Mouse (Mus musculus) small intestine, adult 2 months (tissue): Measurements from ENCODE around the gene Rpl7l1. TPM values are rescaled to one million over a fixed set of nuclear protein-coding genes. Genes with fewer than 3 reads are reported as not detected.
"Not testable (repeated sequence)": the region's sequence is repeated elsewhere in the genome, so short reads cannot be mapped to it uniquely, and the experiment has no call there.

Experiments
- H3K27ac ChIP-seq: fragments of 200-500 bp; 2 replicates; pipeline ENCODE4 v1.5.1; 2012; ENCODE audit warnings: low read depth, low read length, control low read depth, inconsistent platforms; ENCODE audit not compliant: insufficient read depth
- H3K27me3 ChIP-seq: fragments of 200-500 bp; 2 replicates; pipeline ENCODE4 v1.6.1; 2012; ENCODE audit warnings: mild to moderate bottlenecking, moderate library complexity, low read length, inconsistent platforms; ENCODE audit not compliant: control insufficient read depth, insufficient read depth
- H3K36me3 ChIP-seq: fragments of 200-500 bp; 2 replicates; pipeline ENCODE4 v1.6.1; 2012; ENCODE audit warnings: mild to moderate bottlenecking, low read length, control low read depth, inconsistent platforms; ENCODE audit not compliant: control insufficient read depth, insufficient read depth
- H3K4me1 ChIP-seq: fragments of 200-500 bp; 2 replicates; pipeline ENCODE4 v1.6.1; 2012; ENCODE audit warnings: low read length, inconsistent platforms, mixed read lengths; ENCODE audit not compliant: control insufficient read depth, insufficient read depth, insufficient read length
- H3K4me3 ChIP-seq: fragments of 200-500 bp; 2 replicates; pipeline ENCODE4 v1.5.1; 2012; ENCODE audit warnings: low read depth, mild to moderate bottlenecking, control low read depth, inconsistent platforms, low read length, moderate library complexity
- CTCF ChIP-seq: fragments of 200-500 bp; IDR thresholded peaks from 2 replicates; pipeline ENCODE4 v1.5.1; 2012; ENCODE audit warnings: low read depth, mild to moderate bottlenecking, control low read depth, inconsistent platforms, low read length, moderate library complexity, mixed read lengths; ENCODE audit not compliant: insufficient replicate concordance, insufficient read length; ENCODE audit errors: extremely low read depth
- POLR2A ChIP-seq: fragments of 200-500 bp; IDR thresholded peaks from 2 replicates; pipeline ENCODE4 v1.6.1; 2012; ENCODE audit warnings: low read depth, mild to moderate bottlenecking, control low read depth, inconsistent platforms, low read length, moderate library complexity
- WGBS: fragments of 180-500 bp; shearing (Covaris S2); methylation state at CpG from one replicate; pipeline ENCODE4 v1.1.7; 2018; 5-methylcytosine and 5-hydroxymethylcytosine counted together
- polyA plus RNA-seq: library from polyadenylated mRNA; depleted of rRNA; stranded (reverse); fragments of >200 nt; gene quantifications from 2 replicates; pipeline ENCODE4 v1.2.3, GENCODE M21; 2012

Gene Rpl7l1
- polyA plus RNA-seq, 1 experiment = 7.4 TPM

DNA sequence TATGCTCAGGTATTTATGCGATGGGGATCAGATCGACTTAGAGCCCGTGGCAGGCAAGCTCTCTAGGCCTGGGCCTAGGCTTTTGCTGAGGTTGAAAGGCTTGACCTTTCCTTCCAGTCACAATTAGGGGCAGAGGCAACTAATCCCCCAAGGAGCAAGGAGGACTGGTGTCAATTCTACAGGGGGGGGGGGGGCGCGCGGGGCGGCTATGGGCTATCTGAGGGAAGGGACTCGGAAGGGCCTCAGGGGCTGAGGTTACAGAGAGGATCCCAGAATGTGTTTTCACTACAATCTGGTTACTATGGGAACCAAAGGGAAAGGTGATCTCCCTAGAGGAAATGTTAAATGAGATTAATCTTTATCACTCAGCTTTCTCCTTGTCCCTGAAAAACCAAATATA lies 14.9 kb upstream of the Rpl7l1 start:
- 81% methylated on average over 8 of the region's 8 CpGs for WGBS
- Histone ChIP-seq H3K27me3 (no peaks in the 10 kb centered on the region), H3K27ac (no peak overlapping the region), H3K4me3 (no peak overlapping the region), H3K36me3 (peaks cover 26% of the 10 kb centered on the region), H3K4me1 (no peaks in the 10 kb centered on the region)
- TF ChIP-seq CTCF (no peak), POLR2A (no peak)

DNA sequence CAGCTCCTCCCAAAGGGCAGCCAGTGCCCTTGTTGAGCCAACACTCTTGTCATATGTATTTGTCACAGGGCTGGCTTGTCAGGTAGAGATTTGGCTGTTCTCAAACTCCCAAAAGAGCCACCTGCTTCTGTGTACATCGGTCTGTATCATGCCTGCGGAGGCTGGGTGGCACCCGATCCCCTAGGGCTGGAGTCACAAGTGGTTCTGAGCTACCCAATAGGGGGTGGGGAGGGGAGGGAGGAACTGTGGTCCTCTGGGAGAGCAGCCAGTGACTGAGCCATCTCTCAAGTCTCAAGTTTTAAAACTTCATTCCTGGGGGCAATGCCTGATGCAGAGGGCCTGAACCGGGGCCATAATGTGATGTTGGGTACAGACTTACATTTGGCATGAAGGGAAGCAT lies 14.3 kb upstream of the Rpl7l1 start:
- 93% methylated on average over 4 of the region's 4 CpGs for WGBS
- peaks cover 25% of the 10 kb centered on the region for H3K36me3 ChIP-seq

DNA sequence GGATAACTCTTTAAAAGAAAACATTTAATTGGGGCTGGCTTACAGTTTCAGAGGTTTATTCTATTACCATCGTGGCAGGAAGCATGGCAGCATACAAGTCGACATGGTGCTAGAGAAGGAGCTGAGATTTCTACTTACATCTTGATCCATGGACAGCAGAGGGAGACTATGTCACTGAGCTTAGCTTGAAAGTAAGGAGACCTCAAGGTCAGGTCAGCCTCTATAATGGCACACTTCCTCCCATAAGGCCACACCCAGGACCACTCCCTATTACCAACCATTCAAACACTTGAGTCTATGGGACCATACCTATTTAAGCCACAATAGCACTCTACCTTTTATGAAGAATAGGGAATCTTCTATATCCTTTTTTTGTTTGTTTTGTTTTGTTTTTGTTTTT lies 10.5 kb upstream of the Rpl7l1 start:
- no peaks in the 10 kb centered on the region for H3K36me3 ChIP-seq
- no peak overlapping the region for H3K4me3 ChIP-seq
- no peaks in the 10 kb centered on the region for H3K27me3 ChIP-seq
- 78% methylated on average over 2 of the region's 2 CpGs for WGBS
- H3K27ac ChIP-seq = no peak overlapping the region
- TF ChIP-seq CTCF (no peak), POLR2A (no peak)
- no peaks in the 10 kb centered on the region for H3K4me1 ChIP-seq

More for the DNA sequence above, 14.3 kb upstream of the Rpl7l1 start:
- TF ChIP-seq POLR2A = no peak
- TF ChIP-seq CTCF = no peak
- Histone ChIP-seq H3K4me3 (no peak overlapping the region), H3K27ac (no peak overlapping the region), H3K27me3 (no peaks in the 10 kb centered on the region), H3K4me1 (no peaks in the 10 kb centered on the region)

DNA sequence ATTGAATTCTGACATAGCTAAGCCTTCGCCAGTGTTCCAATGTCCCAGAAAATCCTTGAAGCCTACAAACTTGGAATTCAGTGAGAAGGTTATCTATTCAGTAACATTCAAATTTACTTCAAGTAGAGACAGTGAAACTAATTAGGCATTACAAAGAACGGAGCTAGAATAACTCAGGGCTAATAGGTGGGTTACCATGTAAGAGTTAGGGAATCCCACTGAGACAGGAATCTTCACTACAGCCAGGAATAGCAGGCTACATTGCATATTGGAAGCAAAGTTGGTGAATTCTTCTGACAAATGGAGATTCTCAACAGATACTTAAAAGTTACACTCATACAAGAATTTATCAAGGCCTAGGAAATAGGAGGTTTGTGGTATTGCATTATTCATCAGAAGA lies 5.5 kb upstream of the Rpl7l1 start:
- not testable (repeated sequence) for H3K4me1 ChIP-seq, H3K36me3 ChIP-seq, H3K27me3 ChIP-seq, H3K4me3 ChIP-seq, H3K27ac ChIP-seq
- WGBS = 81% methylated on average over 2 of the region's 2 CpGs

DNA sequence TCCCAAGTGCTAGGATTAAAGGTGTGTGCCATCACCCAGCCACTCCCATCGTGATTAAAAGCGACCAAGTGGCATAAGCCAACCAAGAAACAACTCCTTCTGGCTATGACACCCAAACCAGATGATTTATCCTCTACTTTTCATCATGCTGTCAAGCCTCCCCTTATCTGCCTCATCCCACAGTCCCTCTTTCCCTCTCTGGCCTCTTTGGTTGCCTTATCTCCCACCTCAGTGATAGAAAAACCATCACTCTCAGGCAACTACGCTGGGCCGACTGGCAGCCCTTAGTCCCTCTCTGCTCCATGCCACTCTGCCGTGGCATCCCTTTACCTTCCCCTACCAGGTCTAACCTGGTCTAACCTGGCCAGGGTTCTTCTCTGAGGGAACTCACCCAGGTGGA lies 4.5 kb upstream of the Rpl7l1 start:
- no peak overlapping the region for H3K4me3 ChIP-seq
- TF ChIP-seq POLR2A (no peak), CTCF (no peak)
- H3K4me1 ChIP-seq = no peaks in the 10 kb centered on the region
- H3K27me3 ChIP-seq = no peaks in the 10 kb centered on the region
- no peak overlapping the region for H3K27ac ChIP-seq
- H3K36me3 ChIP-seq = no peaks in the 10 kb centered on the region
- 88% methylated on average over 5 of the region's 5 CpGs for WGBS

DNA sequence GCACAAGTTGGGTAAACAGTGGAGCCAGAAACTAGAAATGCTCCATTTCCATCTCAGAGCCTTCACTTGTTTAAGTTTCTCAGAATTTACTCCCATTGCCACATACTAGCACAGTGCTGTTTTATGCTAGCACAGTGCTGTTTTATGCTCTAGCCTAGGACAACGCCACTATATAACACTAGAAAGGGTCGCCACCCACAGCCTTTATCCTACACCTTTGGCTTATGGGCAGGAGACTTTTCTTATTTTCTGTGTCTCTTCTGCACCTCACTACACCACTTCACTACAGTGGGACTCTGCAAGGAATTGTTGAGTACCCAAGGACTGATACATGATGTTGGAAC lies 722 bp upstream of the Rpl7l1 start:
- Histone ChIP-seq H3K27ac (no peak overlapping the region; the same call in 1 of the 2 replicates), H3K4me3 (no peak overlapping the region), H3K4me1 (no peaks in the 10 kb centered on the region), H3K36me3 (peaks cover 21% of the 10 kb centered on the region), H3K27me3 (no peaks in the 10 kb centered on the region)
- WGBS = 76% methylated on average over 2 of the region's 2 CpGs
- TF ChIP-seq POLR2A (no peak), CTCF (no peak)

DNA sequence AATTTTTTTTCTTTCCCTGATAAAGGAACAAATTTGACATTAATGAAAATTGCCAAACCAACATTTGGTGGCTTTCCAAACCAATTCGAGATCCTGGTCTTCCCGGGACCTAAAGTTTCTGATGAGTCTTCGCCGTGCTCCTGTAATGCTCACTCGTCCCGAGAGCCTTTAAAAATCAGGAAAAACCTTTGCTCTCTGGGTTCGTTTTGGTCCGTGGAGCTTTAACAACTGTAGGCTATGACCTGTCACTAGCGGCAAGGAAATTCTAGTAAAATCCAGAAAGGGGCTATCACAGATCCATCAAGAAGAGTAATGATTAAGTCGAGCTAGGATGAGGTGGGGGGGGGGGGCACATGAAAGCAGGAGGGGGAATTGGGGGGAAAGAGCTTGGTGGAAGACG lies 596 bp downstream of the Rpl7l1 start:
- H3K27ac ChIP-seq = peak overlapping the region; percentile 63
- H3K4me1 ChIP-seq = no peaks in the 10 kb centered on the region
- WGBS = 1% methylated on average over 11 of the region's 11 CpGs
- peaks cover 32% of the 10 kb centered on the region for H3K36me3 ChIP-seq
- peak overlapping the region; percentile 93 for H3K4me3 ChIP-seq
- TF ChIP-seq CTCF (no peak), POLR2A (no peak)
- H3K27me3 ChIP-seq = no peaks in the 10 kb centered on the region

DNA sequence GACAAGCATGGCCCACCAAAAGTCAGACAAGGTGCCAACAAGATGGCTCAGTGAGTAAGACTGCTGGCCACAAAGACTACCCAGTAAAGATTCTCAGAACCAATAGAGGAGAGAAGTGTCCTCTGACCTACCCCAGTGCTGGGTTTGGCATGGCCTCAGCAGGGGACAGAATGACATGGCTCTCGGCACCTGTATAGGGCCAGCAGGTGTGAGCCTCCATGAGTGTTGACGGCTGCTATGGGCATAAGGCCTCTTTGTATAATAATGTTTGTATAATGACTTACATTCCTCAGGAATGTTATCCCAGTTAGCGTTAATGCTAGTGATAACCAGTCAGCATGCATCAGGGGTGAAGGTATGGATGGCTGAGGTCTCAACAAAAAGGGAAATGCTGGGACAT lies 6.4 kb downstream of the Rpl7l1 start:
- Histone ChIP-seq H3K36me3 (peaks cover 49% of the 10 kb centered on the region), H3K4me3 (no peak overlapping the region), H3K4me1 (no peaks in the 10 kb centered on the region; the same call in 1 of the 2 replicates), H3K27ac (no peak overlapping the region), H3K27me3 (no peaks in the 10 kb centered on the region)
- no peak for TF ChIP-seq CTCF
- no peak for TF ChIP-seq POLR2A
- 27% methylated on average over 3 of the region's 3 CpGs for WGBS
